Comparison of ENCODE assay signal across 24 mouse cellular contexts in genomic region chr16:58740751-58741150, GRCm38 (mm10). TPM values are rescaled to one million over a fixed set of nuclear protein-coding genes. Genes with fewer than 3 reads are reported as not detected.
"Had no signal": no experiment of that assay in that cellular context is flagged by ENCODE, and none has a peak within 500 bp of the region (broad histone marks: within the 10 kb centered on the region; RNA-seq: fewer than 3 reads in every experiment).

No protein-coding gene starts in this region.

- H3K4me3 ChIP-seq: neural tube, embryonic 13.5 days; neural tube, embryonic 15.5 days; stomach, embryonic 15.5 days had no signal

- H3K27me3 ChIP-seq: neural tube, embryonic 13.5 days; neural tube, embryonic 15.5 days; stomach, embryonic 15.5 days had no signal

- DNase-seq: retina, postnatal 1 day; right cerebral cortex, adult 18-20 months; right cerebral cortex, postnatal 14 days; right cerebral cortex, postnatal 25 days; right cerebral cortex, postnatal 4 days; spleen, adult 18-20 months; thymus, adult 18-20 months; thymus, adult 2 months; thymus, postnatal 14 days; thymus, postnatal 25 days; thymus, postnatal 36 days; thymus, postnatal 4 days had no signal

- H3K27ac ChIP-seq: neural tube, embryonic 13.5 days; neural tube, embryonic 15.5 days; stomach, embryonic 15.5 days; stomach, postnatal 0 days had no signal

- H3K4me1 ChIP-seq: neural tube, embryonic 13.5 days; neural tube, embryonic 15.5 days; stomach, embryonic 15.5 days had no signal

- H3K36me3 ChIP-seq: stomach, embryonic 15.5 days had no signal

RNA-seq across cellular contexts. Expression of gene Gpr15, which starts 21.9 kb away (rescaled TPM):
- polyA plus RNA-seq: neural tube, embryonic 13.5 days; neural tube, embryonic 14.5 days; neural tube, embryonic 15.5 days; small intestine, adult 2 months; stomach, embryonic 14.5 days; stomach, embryonic 16.5 days; stomach, postnatal 0 days had no signal

RNA-seq across cellular contexts. Expression of gene Olfr172, which starts 22.2 kb away (rescaled TPM):
- polyA plus RNA-seq: neural tube, embryonic 13.5 days; neural tube, embryonic 14.5 days; neural tube, embryonic 15.5 days; small intestine, adult 2 months; spleen, adult 2 months; stomach, embryonic 14.5 days; stomach, embryonic 15.5 days; stomach, embryonic 16.5 days; stomach, postnatal 0 days; testis, adult 2 months; thymus, adult 2 months; thymus, postnatal 0 days; urinary bladder, adult 2 months had no signal

RNA-seq across cellular contexts. Expression of gene Olfr173, which starts 59.3 kb away (rescaled TPM):
- polyA plus RNA-seq: neural tube, embryonic 13.5 days; neural tube, embryonic 14.5 days; neural tube, embryonic 15.5 days; small intestine, adult 2 months; spleen, adult 2 months; stomach, embryonic 14.5 days; stomach, embryonic 15.5 days; stomach, embryonic 16.5 days; stomach, postnatal 0 days; testis, adult 2 months; thymus, adult 2 months; thymus, postnatal 0 days; urinary bladder, adult 2 months had no signal
